In genomic region chr5:91247444-91247843, GRCm38 (mm10) we compare ENCODE assay signal across 20 mouse cellular contexts.
"Had no signal": no experiment of that assay in that cellular context is flagged by ENCODE, and none has a peak within 500 bp of the region (broad histone marks: within the 10 kb centered on the region; RNA-seq: fewer than 3 reads in every experiment).

No protein-coding gene starts in this region.

- H3K4me2 ChIP-seq: liver, embryonic 15.5 days; lung, embryonic 14.5 days; midbrain, embryonic 12.5 days; neural tube, embryonic 13.5 days; neural tube, embryonic 15.5 days had no signal

- H3K36me3 ChIP-seq: liver, embryonic 15.5 days; midbrain, embryonic 10.5 days; midbrain, embryonic 12.5 days; neural tube, embryonic 13.5 days; neural tube, embryonic 15.5 days had no signal

- H3K27ac ChIP-seq: liver, embryonic 15.5 days; midbrain, embryonic 10.5 days; midbrain, embryonic 12.5 days; neural tube, embryonic 13.5 days; neural tube, embryonic 15.5 days had no signal

- H3K9me3 ChIP-seq: liver, embryonic 15.5 days; midbrain, embryonic 10.5 days; midbrain, embryonic 12.5 days; neural tube, embryonic 13.5 days; neural tube, embryonic 15.5 days had no signal

- H3K4me3 ChIP-seq: liver, embryonic 15.5 days; midbrain, embryonic 10.5 days; midbrain, embryonic 12.5 days; myocyte; neural tube, embryonic 13.5 days; neural tube, embryonic 15.5 days had no signal

- ATAC-seq: midbrain, embryonic 16.5 days had no signal

- H3K27me3 ChIP-seq: liver, embryonic 15.5 days; midbrain, embryonic 12.5 days; neural tube, embryonic 13.5 days; neural tube, embryonic 15.5 days had no signal

- DNase-seq: lung, adult 18-20 months; lung, embryonic 14.5 days; lung, postnatal 14 days; lung, postnatal 36 days; midbrain, embryonic 14.5 days; retina, postnatal 1 day; right cerebral cortex, adult 18-20 months; right cerebral cortex, postnatal 25 days; right cerebral cortex, postnatal 4 days; spleen, adult 18-20 months; thymus, adult 18-20 months; thymus, postnatal 14 days; thymus, postnatal 36 days had no signal

- H3K9ac ChIP-seq: liver, embryonic 15.5 days; lung, embryonic 14.5 days; midbrain, embryonic 12.5 days; neural tube, embryonic 13.5 days; neural tube, embryonic 15.5 days had no signal

- H3K4me1 ChIP-seq: liver, embryonic 15.5 days; midbrain, embryonic 10.5 days; midbrain, embryonic 12.5 days; neural tube, embryonic 13.5 days; neural tube, embryonic 15.5 days had no signal
